Mouse (Mus musculus): Measurements from ENCODE around the gene Letmd1. TPM values are rescaled to one million over a fixed set of nuclear protein-coding genes. Genes with fewer than 3 reads are reported as not detected.
A peak's percentile ranks its signal among the peaks of the same experiment; 100 is the strongest.

Gene Letmd1
- polyA plus RNA-seq, 1 experiment: 9.5 TPM

DNA sequence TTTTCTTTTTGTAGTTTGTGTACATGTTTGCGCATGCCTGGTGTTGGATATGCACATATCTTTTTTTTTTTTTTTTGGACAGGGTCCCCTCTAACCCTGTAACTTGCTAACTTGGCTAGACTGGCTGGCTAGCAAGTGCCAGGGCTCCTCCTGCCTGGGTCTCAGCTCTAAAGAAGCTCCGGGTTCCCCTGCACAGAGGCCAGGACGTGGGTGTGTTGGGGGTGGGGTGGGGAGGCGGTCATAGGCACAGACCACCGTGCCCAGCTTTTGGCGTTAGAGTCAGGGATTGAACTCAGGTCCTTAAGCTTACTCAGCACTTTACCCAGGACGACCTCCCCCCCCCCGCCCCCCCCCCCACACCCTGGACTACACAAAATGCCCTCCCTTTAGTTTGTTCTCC lies 1.1 kb upstream of the Letmd1 start:
- Histone ChIP-seq H3K9me3 (replicated peaks; ENCODE audit: control insufficient read depth, insufficient read depth, low read length, poor library complexity, severe bottlenecking) (no peaks in the 10 kb centered on the region), H3K27ac (ENCODE audit: insufficient read depth, low read length) (no peak overlapping the region), H3K4me1 (ENCODE audit: control insufficient read depth, insufficient read depth, low read length) (no peaks in the 10 kb centered on the region), H3K27me3 (ENCODE audit: control insufficient read depth, insufficient read depth, low read length, poor library complexity, severe bottlenecking) (no peaks in the 10 kb centered on the region), H3K36me3 (ENCODE audit: control insufficient read depth, insufficient read depth, low read length, poor library complexity, severe bottlenecking) (no peaks in the 10 kb centered on the region), H3K4me3 (ENCODE audit: low read depth, low read length) (peak overlapping the region; percentile 72; the same call in 1 of the 2 replicates), H3K9ac (ENCODE audit: low read depth, poor library complexity, severe bottlenecking) (no peak overlapping the region)
- TF ChIP-seq POLR2A (IDR thresholded peaks at IDR 0.05; ENCODE audit: insufficient read depth, low read length): no peak

GRCm38 (mm10) chr15:100469189-100469545 lies 344 bp downstream of the Letmd1 start:
- H3K9me3 ChIP-seq (replicated peaks; ENCODE audit: control insufficient read depth, insufficient read depth, low read length, poor library complexity, severe bottlenecking): no peaks in the 10 kb centered on the region
- no peak overlapping the region for H3K27ac ChIP-seq (ENCODE audit: insufficient read depth, low read length)
- peak overlapping the region; percentile 67 for H3K9ac ChIP-seq (ENCODE audit: low read depth, poor library complexity, severe bottlenecking)
- peak overlapping the region; percentile 72 for H3K4me3 ChIP-seq (ENCODE audit: low read depth, low read length)
- H3K36me3 ChIP-seq (ENCODE audit: control insufficient read depth, insufficient read depth, low read length, poor library complexity, severe bottlenecking): no peaks in the 10 kb centered on the region
- H3K4me1 ChIP-seq (ENCODE audit: control insufficient read depth, insufficient read depth, low read length): peaks cover 2% of the 10 kb centered on the region
- no peak for TF ChIP-seq CTCF (IDR thresholded peaks at IDR 0.05; ENCODE audit: low read depth, low read length)
- TF ChIP-seq EP300 (IDR thresholded peaks at IDR 0.05; ENCODE audit: insufficient read depth, low read depth, low read length): no peak
- no peak for TF ChIP-seq POLR2A (IDR thresholded peaks at IDR 0.05; ENCODE audit: insufficient read depth, low read length)
- no peaks in the 10 kb centered on the region for H3K27me3 ChIP-seq (ENCODE audit: control insufficient read depth, insufficient read depth, low read length, poor library complexity, severe bottlenecking)

- H3K4me1 ChIP-seq (ENCODE audit: control insufficient read depth, insufficient read depth, low read length): peaks cover 5% of the 10 kb centered on the region
- no peaks in the 10 kb centered on the region for H3K27me3 ChIP-seq (ENCODE audit: control insufficient read depth, insufficient read depth, low read length, poor library complexity, severe bottlenecking)
- H3K9me3 ChIP-seq (replicated peaks; ENCODE audit: control insufficient read depth, insufficient read depth, low read length, poor library complexity, severe bottlenecking): no peaks in the 10 kb centered on the region
- H3K27ac ChIP-seq (ENCODE audit: insufficient read depth, low read length): no peak overlapping the region
- H3K9ac ChIP-seq (ENCODE audit: low read depth, poor library complexity, severe bottlenecking): no peak overlapping the region
- TF ChIP-seq CTCF (IDR thresholded peaks at IDR 0.05; ENCODE audit: low read depth, low read length) (no peak), EP300 (IDR thresholded peaks at IDR 0.05; ENCODE audit: insufficient read depth, low read depth, low read length) (no peak), POLR2A (IDR thresholded peaks at IDR 0.05; ENCODE audit: insufficient read depth, low read length) (no peak)
- H3K4me3 ChIP-seq (ENCODE audit: low read depth, low read length): no peak overlapping the region
- H3K36me3 ChIP-seq (ENCODE audit: control insufficient read depth, insufficient read depth, low read length, poor library complexity, severe bottlenecking): no peaks in the 10 kb centered on the region
These were observed 1.2 kb downstream of the Letmd1 start for GRCm38 (mm10) chr15:100470037-100470436.

- TF ChIP-seq POLR2A (IDR thresholded peaks at IDR 0.05; ENCODE audit: insufficient read depth, low read length) (no peak), EP300 (IDR thresholded peaks at IDR 0.05; ENCODE audit: insufficient read depth, low read depth, low read length) (peak; percentile 79), CTCF (IDR thresholded peaks at IDR 0.05; ENCODE audit: low read depth, low read length) (no peak)
- Histone ChIP-seq H3K27me3 (ENCODE audit: control insufficient read depth, insufficient read depth, low read length, poor library complexity, severe bottlenecking) (no peaks in the 10 kb centered on the region), H3K9me3 (replicated peaks; ENCODE audit: control insufficient read depth, insufficient read depth, low read length, poor library complexity, severe bottlenecking) (no peaks in the 10 kb centered on the region), H3K4me1 (ENCODE audit: control insufficient read depth, insufficient read depth, low read length) (peaks cover 7% of the 10 kb centered on the region), H3K36me3 (ENCODE audit: control insufficient read depth, insufficient read depth, low read length, poor library complexity, severe bottlenecking) (no peaks in the 10 kb centered on the region), H3K9ac (ENCODE audit: low read depth, poor library complexity, severe bottlenecking) (no peak overlapping the region), H3K4me3 (ENCODE audit: low read depth, low read length) (no peak overlapping the region), H3K27ac (ENCODE audit: insufficient read depth, low read length) (peak overlapping the region; percentile 54; the same call in 1 of the 2 replicates)
These were observed 5.2 kb downstream of the Letmd1 start for GRCm38 (mm10) chr15:100473926-100474503.

- Histone ChIP-seq H3K27ac (ENCODE audit: insufficient read depth, low read length) (no peak overlapping the region), H3K4me1 (ENCODE audit: control insufficient read depth, insufficient read depth, low read length) (peaks cover 7% of the 10 kb centered on the region), H3K36me3 (ENCODE audit: control insufficient read depth, insufficient read depth, low read length, poor library complexity, severe bottlenecking) (no peaks in the 10 kb centered on the region), H3K27me3 (ENCODE audit: control insufficient read depth, insufficient read depth, low read length, poor library complexity, severe bottlenecking) (no peaks in the 10 kb centered on the region), H3K9ac (ENCODE audit: low read depth, poor library complexity, severe bottlenecking) (no peak overlapping the region), H3K9me3 (replicated peaks; ENCODE audit: control insufficient read depth, insufficient read depth, low read length, poor library complexity, severe bottlenecking) (no peaks in the 10 kb centered on the region), H3K4me3 (ENCODE audit: low read depth, low read length) (no peak overlapping the region)
- TF ChIP-seq CTCF (IDR thresholded peaks at IDR 0.05; ENCODE audit: low read depth, low read length) (no peak), EP300 (IDR thresholded peaks at IDR 0.05; ENCODE audit: insufficient read depth, low read depth, low read length) (no peak), POLR2A (IDR thresholded peaks at IDR 0.05; ENCODE audit: insufficient read depth, low read length) (no peak)
These were observed 9.5 kb downstream of the Letmd1 start for GRCm38 (mm10) chr15:100478351-100478750.

- no peak overlapping the region for H3K9ac ChIP-seq (ENCODE audit: low read depth, poor library complexity, severe bottlenecking)
- H3K4me1 ChIP-seq (ENCODE audit: control insufficient read depth, insufficient read depth, low read length): peaks cover 5% of the 10 kb centered on the region
- no peaks in the 10 kb centered on the region; the same call in 1 of the 2 replicates for H3K36me3 ChIP-seq (ENCODE audit: control insufficient read depth, insufficient read depth, low read length, poor library complexity, severe bottlenecking)
- no peaks in the 10 kb centered on the region for H3K27me3 ChIP-seq (ENCODE audit: control insufficient read depth, insufficient read depth, low read length, poor library complexity, severe bottlenecking)
- H3K27ac ChIP-seq (ENCODE audit: insufficient read depth, low read length): no peak overlapping the region
- H3K4me3 ChIP-seq (ENCODE audit: low read depth, low read length): no peak overlapping the region
- no peak for TF ChIP-seq CTCF (IDR thresholded peaks at IDR 0.05; ENCODE audit: low read depth, low read length)
- no peak for TF ChIP-seq EP300 (IDR thresholded peaks at IDR 0.05; ENCODE audit: insufficient read depth, low read depth, low read length)
- TF ChIP-seq POLR2A (IDR thresholded peaks at IDR 0.05; ENCODE audit: insufficient read depth, low read length): no peak
- no peaks in the 10 kb centered on the region for H3K9me3 ChIP-seq (replicated peaks; ENCODE audit: control insufficient read depth, insufficient read depth, low read length, poor library complexity, severe bottlenecking)
These were observed 10.1 kb downstream of the Letmd1 start for GRCm38 (mm10) chr15:100478925-100479324.

All from ES-Bruce4 (cell line).